Mouse (Mus musculus) lung, adult 2 months (tissue): Measurements from ENCODE around the gene Lekr1.

Experiments
- CTCF ChIP-seq: fragments of 200-500 bp; IDR thresholded peaks from 2 replicates; pipeline ENCODE4 v1.5.1; 2011; ENCODE audit warnings: mild to moderate bottlenecking, low read length, control low read depth; ENCODE audit not compliant: insufficient read depth
- POLR2A ChIP-seq: fragments of 200-500 bp; IDR thresholded peaks from 2 replicates; pipeline ENCODE4 v1.6.1; 2011; ENCODE audit warnings: low read depth, mild to moderate bottlenecking, control low read depth, low read length, borderline replicate concordance; ENCODE audit errors: extremely low read depth

DNA sequence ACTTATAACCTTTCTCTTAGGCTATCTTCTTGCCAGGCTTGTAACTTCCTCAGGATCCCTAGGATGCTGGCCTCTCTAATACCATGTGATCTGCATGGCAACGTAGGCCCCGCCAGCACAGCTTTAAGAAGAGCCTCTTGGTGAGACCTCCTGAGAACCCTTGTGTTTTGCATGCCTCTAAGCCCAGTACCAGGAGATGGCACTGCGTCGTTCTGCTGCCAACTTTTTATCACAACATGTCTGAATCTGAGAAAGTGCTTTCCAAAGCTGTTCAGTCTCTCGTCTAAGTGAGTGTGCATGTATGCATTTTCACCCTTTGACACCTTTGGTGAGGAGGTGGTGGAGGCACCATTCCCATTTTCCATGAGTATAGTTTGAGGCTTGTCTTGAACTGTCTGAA lies 116.2 kb downstream of the Lekr1 start:
- TF ChIP-seq CTCF (no peak), POLR2A (no peak)
